Mouse (Mus musculus) hindbrain, embryonic 13.5 days (tissue): ENCODE results near the gene Ppfibp1. TPM values are rescaled to one million over a fixed set of nuclear protein-coding genes. Genes with fewer than 3 reads are reported as not detected.

Experiments used
- ATAC-seq: fragments of 200-750 bp; cut with Nextera tagmentation; 2 replicates; pipeline ENCODE4 v1.8.0; 2017; ENCODE audit warnings: moderate TSS enrichment; ENCODE audit not compliant: low FRiP score
- H3K27ac ChIP-seq: fragments of 300-500 bp; sonication (generic); 2 replicates; pipeline ENCODE4 v1.5.1; 2015; ENCODE audit warnings: inconsistent platforms, mild to moderate bottlenecking, moderate library complexity
- H3K27me3 ChIP-seq: fragments of 300-500 bp; sonication (generic); 2 replicates; pipeline ENCODE4 v1.6.1; 2015; ENCODE audit warnings: mild to moderate bottlenecking, inconsistent platforms
- H3K36me3 ChIP-seq: fragments of 300-500 bp; sonication (generic); 2 replicates; pipeline ENCODE4 v1.6.1; 2015; ENCODE audit warnings: mild to moderate bottlenecking, inconsistent platforms
- H3K4me1 ChIP-seq: fragments of 300-500 bp; sonication (generic); replicated peaks from 2 replicates; pipeline ENCODE4 v1.6.1; 2015; ENCODE audit warnings: inconsistent platforms
- H3K4me2 ChIP-seq: fragments of 300-500 bp; sonication (generic); 2 replicates; pipeline ENCODE4 v1.6.1; 2015; ENCODE audit warnings: inconsistent platforms, mild to moderate bottlenecking, moderate library complexity
- H3K4me3 ChIP-seq: fragments of 300-500 bp; sonication (generic); 2 replicates; pipeline ENCODE4 v1.5.1; 2015; ENCODE audit warnings: mild to moderate bottlenecking, inconsistent platforms
- H3K9ac ChIP-seq: fragments of 300-500 bp; sonication (generic); 2 replicates; pipeline ENCODE4 v1.6.1; 2015; ENCODE audit warnings: mild to moderate bottlenecking, inconsistent platforms
- H3K9me3 ChIP-seq: fragments of 300-500 bp; sonication (generic); 2 replicates; pipeline ENCODE4 v1.6.1; 2016; ENCODE audit warnings: inconsistent platforms
- WGBS: fragments of 180-500 bp; shearing (Covaris S2); methylation state at CpG from one replicate; pipeline ENCODE4 v1.1.7; 2015; 5-methylcytosine and 5-hydroxymethylcytosine counted together
- polyA plus RNA-seq: library from polyadenylated mRNA; unstranded; fragments of >200 nt; fragmentation: Nextera tagmentation; extraction: Ambion mirVana; gene quantifications from 2 replicates; pipeline ENCODE4 v1.2.1, GENCODE M21; 2015

Ppfibp1 gene
- polyA plus RNA-seq, 1 experiment from 2014 or later = 14.7 TPM

GRCm38 (mm10) chr6:146907061-146907794 lies 18.9 kb downstream of the Ppfibp1 start:
- H3K9ac ChIP-seq = no peak overlapping the region
- no peaks in the 10 kb centered on the region for H3K9me3 ChIP-seq
- H3K4me1 ChIP-seq = no peaks in the 10 kb centered on the region
- ATAC-seq = no peak
- H3K36me3 ChIP-seq = no peaks in the 10 kb centered on the region
- H3K27ac ChIP-seq = no peak overlapping the region
- H3K4me2 ChIP-seq = no peak overlapping the region
- no peaks in the 10 kb centered on the region for H3K27me3 ChIP-seq
- WGBS = 86% methylated on average over 5 of the region's 5 CpGs
- no peak overlapping the region for H3K4me3 ChIP-seq

GRCm38 (mm10) chr6:146907795-146908190 lies 19.5 kb downstream of the Ppfibp1 start:
- 96% methylated on average over 1 of the region's 1 CpGs for WGBS
- Histone ChIP-seq H3K9ac (no peak overlapping the region), H3K27ac (no peak overlapping the region), H3K27me3 (no peaks in the 10 kb centered on the region), H3K36me3 (no peaks in the 10 kb centered on the region), H3K4me2 (no peak overlapping the region), H3K4me1 (peaks cover 2% of the 10 kb centered on the region), H3K9me3 (no peaks in the 10 kb centered on the region), H3K4me3 (no peak overlapping the region)
- ATAC-seq = no peak

DNA sequence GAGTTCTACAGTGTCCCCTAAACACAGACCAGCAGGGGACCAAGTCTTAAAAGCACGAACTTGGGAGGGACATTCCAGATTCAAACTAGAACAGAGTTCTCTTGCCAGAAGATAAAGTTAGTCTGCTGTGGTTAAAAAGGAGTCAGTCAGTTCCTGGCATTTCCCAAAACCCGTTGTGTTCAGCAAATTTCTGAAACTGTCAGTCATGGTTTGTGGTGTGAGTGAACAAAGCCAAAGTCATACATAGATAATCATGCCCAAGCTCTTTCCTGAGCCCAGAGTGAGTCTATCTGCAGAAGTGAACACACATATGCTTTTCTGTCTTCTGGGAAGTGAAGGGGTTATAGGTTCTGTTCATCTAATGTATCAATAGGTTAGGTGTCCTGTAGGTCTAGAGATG lies 20.5 kb downstream of the Ppfibp1 start:
- Histone ChIP-seq H3K4me2 (no peak overlapping the region), H3K27me3 (no peaks in the 10 kb centered on the region), H3K36me3 (no peaks in the 10 kb centered on the region), H3K4me3 (no peak overlapping the region), H3K27ac (no peak overlapping the region), H3K9ac (no peak overlapping the region), H3K9me3 (no peaks in the 10 kb centered on the region), H3K4me1 (peaks cover 9% of the 10 kb centered on the region)
- 77% methylated on average over 2 of the region's 2 CpGs for WGBS
- no peak for ATAC-seq

DNA sequence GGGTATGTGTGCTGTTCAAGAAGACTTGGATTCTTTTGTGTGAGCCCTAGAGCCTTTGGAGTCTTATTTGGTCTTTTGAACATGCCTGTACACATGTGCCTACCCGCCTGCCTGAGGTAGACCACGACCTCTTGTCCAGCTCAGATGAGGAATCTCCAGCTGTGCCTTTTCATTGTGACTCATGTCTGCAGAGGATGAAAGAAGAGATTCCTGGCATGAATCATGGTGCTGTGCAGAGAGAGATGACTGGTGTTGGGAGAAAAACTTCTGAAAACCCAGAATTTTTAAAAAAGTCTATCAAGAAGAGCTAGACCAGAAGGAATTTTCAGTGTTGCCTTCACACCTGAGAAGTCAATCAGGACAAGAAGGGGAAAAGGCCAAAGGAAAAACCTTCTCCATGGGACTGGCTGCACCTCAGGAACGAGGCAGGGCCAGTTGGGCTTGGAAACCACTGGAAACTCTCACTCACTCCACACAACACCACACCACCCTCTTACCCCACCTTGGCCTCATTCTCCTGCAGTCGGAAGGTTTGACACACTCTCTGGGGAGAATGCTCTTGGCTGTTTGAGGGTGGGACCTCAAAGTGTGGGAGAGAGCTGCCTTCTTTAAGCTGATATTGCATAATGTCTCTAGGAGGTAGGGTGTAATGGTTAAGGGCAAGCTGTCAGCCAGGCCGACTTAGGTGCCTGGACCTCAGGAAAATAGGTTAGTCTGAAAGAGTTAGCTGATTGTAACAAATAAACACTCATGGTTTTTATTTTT lies 21.6 kb downstream of the Ppfibp1 start:
- 83% methylated on average over 5 of the region's 5 CpGs for WGBS
- ATAC-seq = no peak
- Histone ChIP-seq H3K4me2 (no peak overlapping the region), H3K27me3 (no peaks in the 10 kb centered on the region), H3K9me3 (no peaks in the 10 kb centered on the region), H3K36me3 (no peaks in the 10 kb centered on the region), H3K4me3 (no peak overlapping the region), H3K27ac (no peak overlapping the region), H3K9ac (no peak overlapping the region), H3K4me1 (peaks cover 9% of the 10 kb centered on the region)

- Histone ChIP-seq H3K27me3 (no peaks in the 10 kb centered on the region), H3K27ac (no peak overlapping the region), H3K9ac (no peak overlapping the region), H3K4me3 (no peak overlapping the region), H3K4me1 (peaks cover 9% of the 10 kb centered on the region), H3K9me3 (no peaks in the 10 kb centered on the region), H3K4me2 (no peak overlapping the region), H3K36me3 (no peaks in the 10 kb centered on the region)
- 94% methylated on average over 2 of the region's 2 CpGs for WGBS
- ATAC-seq = no peak
These were observed 22.5 kb downstream of the Ppfibp1 start for GRCm38 (mm10) chr6:146910801-146911200.

GRCm38 (mm10) chr6:146912835-146913488 lies 24.7 kb downstream of the Ppfibp1 start:
- Histone ChIP-seq H3K27me3 (no peaks in the 10 kb centered on the region), H3K4me3 (no peak overlapping the region), H3K9ac (no peak overlapping the region), H3K36me3 (no peaks in the 10 kb centered on the region), H3K9me3 (no peaks in the 10 kb centered on the region), H3K4me2 (no peak overlapping the region), H3K4me1 (peaks cover 9% of the 10 kb centered on the region), H3K27ac (no peak overlapping the region)
- no peak for ATAC-seq
- 8% methylated on average over 3 of the region's 3 CpGs for WGBS

DNA sequence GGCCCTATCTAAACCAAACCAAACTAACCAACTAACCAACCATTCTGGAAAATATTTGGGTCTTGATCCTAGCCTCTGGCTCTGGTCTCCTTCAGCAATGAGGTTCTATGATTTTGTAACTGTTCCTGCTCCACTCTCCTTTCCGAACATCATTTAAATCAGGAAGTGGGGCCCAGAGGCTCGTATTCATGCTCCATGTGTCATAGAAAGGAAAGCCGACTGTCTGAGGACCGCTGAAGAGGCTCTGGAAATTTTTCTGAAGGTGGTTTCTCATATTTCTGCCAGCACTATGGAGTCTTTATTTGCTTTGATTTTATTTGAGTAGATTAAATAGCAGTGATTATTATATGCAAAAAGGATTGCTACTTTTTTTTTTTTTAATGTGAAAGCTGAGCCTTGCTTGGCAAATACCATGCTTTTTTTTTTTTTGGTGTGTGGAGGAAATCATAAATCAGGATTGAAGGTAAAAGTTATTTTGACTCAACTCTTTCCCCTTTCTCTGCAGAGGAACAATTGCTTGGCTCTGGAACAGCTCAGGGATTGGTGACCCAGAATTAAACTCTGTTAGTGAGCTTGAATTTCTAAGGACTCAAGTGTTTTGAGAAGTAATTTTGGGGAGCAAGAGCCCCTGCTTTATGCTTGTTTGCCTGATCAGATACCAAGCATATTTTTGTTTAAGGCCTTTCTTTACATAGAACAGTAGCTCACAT lies 25.4 kb downstream of the Ppfibp1 start:
- Histone ChIP-seq H3K27me3 (no peaks in the 10 kb centered on the region), H3K4me3 (no peak overlapping the region), H3K36me3 (no peaks in the 10 kb centered on the region), H3K9me3 (no peaks in the 10 kb centered on the region), H3K4me1 (peaks cover 9% of the 10 kb centered on the region), H3K27ac (no peak overlapping the region), H3K9ac (no peak overlapping the region), H3K4me2 (no peak overlapping the region)
- ATAC-seq = no peak
- 70% methylated on average over 4 of the region's 4 CpGs for WGBS

- WGBS = 84% methylated on average over 1 of the region's 1 CpGs
- Histone ChIP-seq H3K9me3 (no peaks in the 10 kb centered on the region), H3K4me2 (no peak overlapping the region), H3K27ac (no peak overlapping the region), H3K4me3 (no peak overlapping the region), H3K4me1 (peaks cover 9% of the 10 kb centered on the region), H3K27me3 (no peaks in the 10 kb centered on the region), H3K36me3 (no peaks in the 10 kb centered on the region), H3K9ac (no peak overlapping the region)
- no peak for ATAC-seq
These were observed 27.5 kb downstream of the Ppfibp1 start for GRCm38 (mm10) chr6:146915808-146916207.

DNA sequence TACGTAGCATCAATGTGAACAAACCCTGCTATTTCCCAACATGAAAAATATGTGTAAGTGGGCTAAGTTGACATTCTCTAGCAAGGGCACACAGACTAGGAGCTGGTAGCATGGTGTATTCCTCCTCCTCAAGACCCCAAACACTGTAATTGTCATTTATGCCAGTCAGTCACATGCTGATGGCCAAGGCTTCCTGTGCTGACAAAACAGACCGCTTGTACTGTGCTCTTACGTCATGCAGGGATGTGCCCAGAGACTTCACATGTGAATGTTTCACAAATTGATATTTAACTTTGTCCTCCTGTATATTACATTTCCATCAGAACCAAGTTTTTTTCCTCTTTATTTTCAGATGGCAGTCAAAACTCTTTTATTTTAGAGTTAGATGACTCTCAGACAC lies 29.1 kb downstream of the Ppfibp1 start:
- H3K4me2 ChIP-seq = no peak overlapping the region
- WGBS = 86% methylated on average over 3 of the region's 3 CpGs
- H3K9ac ChIP-seq = no peak overlapping the region
- no peak overlapping the region for H3K4me3 ChIP-seq
- no peaks in the 10 kb centered on the region for H3K27me3 ChIP-seq
- no peaks in the 10 kb centered on the region for H3K36me3 ChIP-seq
- peaks cover 9% of the 10 kb centered on the region for H3K4me1 ChIP-seq
- no peaks in the 10 kb centered on the region for H3K9me3 ChIP-seq
- no peak for ATAC-seq
- no peak overlapping the region for H3K27ac ChIP-seq

DNA sequence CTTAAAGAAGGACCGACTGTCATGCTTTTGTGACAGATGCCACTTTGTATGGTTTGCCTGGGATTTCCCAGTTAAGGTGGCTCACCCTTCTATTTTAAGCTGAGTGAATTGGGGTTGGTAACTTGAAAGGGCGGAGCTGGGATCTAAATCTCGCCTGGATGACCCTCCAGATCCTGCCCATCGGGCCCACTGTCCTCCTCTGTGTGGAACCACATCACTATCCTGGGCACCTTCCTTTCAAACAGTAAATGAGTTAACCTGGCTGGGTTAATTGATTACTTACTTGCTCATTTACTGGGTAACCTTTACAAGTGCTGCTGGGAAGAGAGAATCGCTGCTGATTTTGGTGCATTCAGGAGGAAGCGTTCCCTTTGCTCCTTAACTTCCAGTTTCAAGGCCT lies 30.1 kb downstream of the Ppfibp1 start:
- WGBS = 88% methylated on average over 6 of the region's 6 CpGs
- Histone ChIP-seq H3K4me3 (no peak overlapping the region), H3K4me2 (no peak overlapping the region), H3K36me3 (no peaks in the 10 kb centered on the region), H3K27ac (no peak overlapping the region), H3K9me3 (no peaks in the 10 kb centered on the region), H3K4me1 (0 out of 2 replicates have a peak, but pooled peaks cover 2% of the 10 kb centered on the region), H3K9ac (no peak overlapping the region), H3K27me3 (no peaks in the 10 kb centered on the region)
- no peak for ATAC-seq

- no peak overlapping the region for H3K4me2 ChIP-seq
- no peak overlapping the region for H3K27ac ChIP-seq
- 86% methylated on average over 5 of the region's 5 CpGs for WGBS
- no peak for ATAC-seq
- no peaks in the 10 kb centered on the region for H3K27me3 ChIP-seq
- no peak overlapping the region for H3K4me3 ChIP-seq
- H3K36me3 ChIP-seq = no peaks in the 10 kb centered on the region
- peaks cover 8% of the 10 kb centered on the region for H3K4me1 ChIP-seq
- H3K9ac ChIP-seq = no peak overlapping the region
- H3K9me3 ChIP-seq = no peaks in the 10 kb centered on the region
These were observed 38.2 kb downstream of the Ppfibp1 start for GRCm38 (mm10) chr6:146926415-146926980.

- Histone ChIP-seq H3K4me2 (no peak overlapping the region), H3K9ac (no peak overlapping the region), H3K27me3 (no peaks in the 10 kb centered on the region), H3K36me3 (no peaks in the 10 kb centered on the region), H3K4me1 (peaks cover 8% of the 10 kb centered on the region), H3K4me3 (no peak overlapping the region), H3K9me3 (no peaks in the 10 kb centered on the region), H3K27ac (no peak overlapping the region)
- WGBS = 55% methylated on average over 3 of the region's 3 CpGs
- no peak for ATAC-seq
These were observed 39.8 kb downstream of the Ppfibp1 start for GRCm38 (mm10) chr6:146928108-146928507.
